Mouse (Mus musculus) left cerebral cortex, postnatal 10 days (tissue): ENCODE results near the gene Ttc28. TPM values are rescaled to one million over a fixed set of nuclear protein-coding genes. Genes with fewer than 3 reads are reported as not detected.

Experiments used
- DNase-seq, 2 experiments: peaks; one replicate each; pipeline ENCODE4 v3.0.0; 2021 to 2022; ENCODE audit warnings: low spot score in 2 of 2, mixed read lengths in 1 of 2; ENCODE audit errors: extremely low spot score in 1 of 2
- intact Hi-C: fragments of 180-260 bp; cut with DNase I; formaldehyde crosslinking; loops from one replicate; pipeline ENCODE4 v1.15.1; 2025
- total RNA-seq, 2 experiments: library from RNA; stranded (reverse); gene quantifications; 2 replicates each; pipeline ENCODE4 v1.2.3; 2021

Ttc28 gene
- total RNA-seq, 2 experiments from 2014 or later = 22.3 to 30.9 TPM

GRCm38 (mm10) chr5:111026209-111026608, 146.6 kb downstream of the Ttc28 start:
- intact Hi-C loops = no loop called here
- DNase-seq = no peak

GRCm38 (mm10) chr5:111028340-111028739, 148.7 kb downstream of the Ttc28 start:
- no peak for DNase-seq
- intact Hi-C loops = no loop called here

GRCm38 (mm10) chr5:111028952-111029351, 149.3 kb downstream of the Ttc28 start:
- peak; percentile 47 to 74 for DNase-seq
- intact Hi-C loops = no loop called here

- intact Hi-C loops = no loop called here
- no peak for DNase-seq
Observed at GRCm38 (mm10) chr5:111032687-111033295, 153.2 kb downstream of the Ttc28 start.

- intact Hi-C loops = no loop called here
- no peak for DNase-seq
Observed at GRCm38 (mm10) chr5:111033489-111033888, 153.9 kb downstream of the Ttc28 start.

GRCm38 (mm10) chr5:111037123-111037748, 157.6 kb downstream of the Ttc28 start:
- intact Hi-C loops = no loop called here

GRCm38 (mm10) chr5:111039771-111040170, 160.2 kb downstream of the Ttc28 start:
- intact Hi-C loops = no loop called here

More at GRCm38 (mm10) chr5:111037123-111037748, 157.6 kb downstream of the Ttc28 start:
- no peak for DNase-seq

GRCm38 (mm10) chr5:111041952-111042351, 162.3 kb downstream of the Ttc28 start:
- intact Hi-C loops = no loop called here
- no peak for DNase-seq

More at GRCm38 (mm10) chr5:111039771-111040170, 160.2 kb downstream of the Ttc28 start:
- no peak for DNase-seq

- no peak for DNase-seq
- intact Hi-C loops = no loop called here
Observed at GRCm38 (mm10) chr5:111044193-111044592, 164.6 kb downstream of the Ttc28 start.

GRCm38 (mm10) chr5:111046359-111046758, 166.8 kb downstream of the Ttc28 start:
- intact Hi-C loops = no loop called here
- no peak for DNase-seq

GRCm38 (mm10) chr5:111046841-111047476, 167.4 kb downstream of the Ttc28 start:
- intact Hi-C loops = no loop called here

GRCm38 (mm10) chr5:111048036-111048435, 168.4 kb downstream of the Ttc28 start:
- no peak for DNase-seq
- intact Hi-C loops = no loop called here

More at GRCm38 (mm10) chr5:111046841-111047476, 167.4 kb downstream of the Ttc28 start:
- no peak for DNase-seq

GRCm38 (mm10) chr5:111049584-111049983, 170.0 kb downstream of the Ttc28 start:
- intact Hi-C loops = no loop called here
- DNase-seq = no peak

- no peak for DNase-seq
- intact Hi-C loops = no loop called here
Observed at GRCm38 (mm10) chr5:111050135-111050534, 170.5 kb downstream of the Ttc28 start.

GRCm38 (mm10) chr5:111054380-111054779, 174.8 kb downstream of the Ttc28 start:
- intact Hi-C loops = no loop called here
- no peak for DNase-seq

GRCm38 (mm10) chr5:111054848-111055428, 175.3 kb downstream of the Ttc28 start:
- intact Hi-C loops = no loop called here
- DNase-seq = no peak

GRCm38 (mm10) chr5:111055507-111055906, 175.9 kb downstream of the Ttc28 start:
- intact Hi-C loops = no loop called here
- peak in 1 of 2 experiments; percentile 45 for DNase-seq

GRCm38 (mm10) chr5:111057084-111057483, 177.5 kb downstream of the Ttc28 start:
- intact Hi-C loops = no loop called here
- DNase-seq = no peak

GRCm38 (mm10) chr5:111058401-111059139, 179.0 kb downstream of the Ttc28 start:
- peak; percentile 44 to 47 for DNase-seq
- intact Hi-C loops = no loop called here
